Mouse (Mus musculus): ENCODE data around the gene Gatd1.

DNA sequence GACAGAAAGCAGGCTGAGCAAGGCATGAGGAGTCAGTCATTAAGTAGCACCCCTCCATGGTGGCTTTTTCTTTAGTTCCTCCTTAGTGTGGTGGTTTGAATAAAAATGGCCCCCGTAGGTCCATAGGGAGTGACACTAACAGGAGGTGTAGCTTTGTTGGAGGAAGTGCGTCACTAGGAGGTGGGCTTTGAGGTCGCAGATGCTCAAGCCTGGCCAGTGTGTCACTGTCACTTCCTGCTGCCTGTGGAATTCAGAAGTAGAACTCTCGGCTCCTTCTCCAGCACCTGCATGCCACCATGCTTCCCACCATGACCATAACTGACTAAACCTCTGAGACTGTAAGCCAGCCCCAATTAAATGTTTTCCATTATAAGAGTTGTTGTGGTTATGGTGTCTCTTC is 46.6 kb downstream of the Gatd1 start:
- no peak for TF ChIP-seq CTCF (IDR thresholded peaks at IDR 0.05; ENCODE audit: borderline replicate concordance, insufficient read depth, low read length)
- TF ChIP-seq POLR2A (IDR thresholded peaks at IDR 0.05; ENCODE audit: low read depth, low read length): no peak
